Mouse (Mus musculus): ENCODE results near the gene Eif2ak1.

Eif2ak1 gene

DNA sequence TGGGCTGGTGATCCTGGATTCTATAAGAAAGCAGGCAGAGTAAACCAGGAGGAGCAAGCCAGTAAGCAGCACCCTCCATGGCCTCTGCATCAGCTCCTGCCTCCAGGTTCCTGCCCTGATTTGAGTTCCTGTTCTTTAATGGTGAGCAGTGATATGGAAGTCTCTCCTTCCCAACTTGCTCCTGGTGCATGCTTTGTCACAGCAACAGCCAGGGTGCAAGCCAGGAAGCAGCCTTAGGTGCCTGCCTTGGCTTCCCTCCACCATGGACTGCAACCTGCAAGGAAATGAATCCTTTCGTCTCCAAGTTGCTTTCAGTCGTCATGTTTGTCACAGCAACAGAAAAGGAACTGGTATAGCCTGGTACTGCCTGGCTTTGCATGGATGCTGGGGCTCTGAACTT is 3.0 kb upstream of the Eif2ak1 start:
- Histone ChIP-seq H3K9me3 (ENCODE audit: low read length) (no peaks in the 10 kb centered on the region), H3K36me3 (ENCODE audit: insufficient read depth, low read length) (no peaks in the 10 kb centered on the region), H3K27me3 (ENCODE audit: insufficient read depth, low read length) (no peaks in the 10 kb centered on the region), H3K4me1 (replicated peaks; ENCODE audit: low read depth, low read length) (peaks cover 12% of the 10 kb centered on the region), H3K4me3 (replicated peaks; ENCODE audit: low read length) (no peak overlapping the region)
- TF ChIP-seq POU5F1 (IDR thresholded peaks at IDR 0.05; ENCODE audit: borderline replicate concordance, low read length) (no peak), NANOG (IDR thresholded peaks at IDR 0.05; ENCODE audit: borderline replicate concordance, low read length) (no peak), CTCF (conservative IDR thresholded peaks at IDR 0.05; ENCODE audit: low read length) (no peak)

DNA sequence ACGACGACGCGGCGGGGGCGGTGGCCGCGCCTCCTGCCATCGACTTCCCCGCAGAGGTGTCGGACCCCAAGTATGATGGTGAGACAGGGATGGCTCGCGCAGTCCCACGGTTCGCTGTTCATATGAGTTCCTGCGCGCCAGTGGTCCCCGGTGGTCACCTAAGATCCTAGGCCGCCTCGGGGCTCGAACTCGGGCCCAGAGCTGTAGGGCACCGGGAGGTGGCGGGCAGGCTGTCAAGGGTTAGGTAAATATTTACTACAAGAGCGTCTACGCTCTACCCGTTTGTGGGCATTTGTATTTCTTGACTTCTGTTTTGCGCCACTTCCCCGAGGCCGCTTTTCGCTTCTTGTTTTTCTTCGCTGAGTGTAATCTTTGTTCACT is 333 bp downstream of the Eif2ak1 start:
- H3K9me3 ChIP-seq (ENCODE audit: low read length), result no peaks in the 10 kb centered on the region
- TF ChIP-seq POU5F1 (IDR thresholded peaks at IDR 0.05; ENCODE audit: borderline replicate concordance, low read length) (no peak), CTCF (conservative IDR thresholded peaks at IDR 0.05; ENCODE audit: low read length) (no peak), NANOG (IDR thresholded peaks at IDR 0.05; ENCODE audit: borderline replicate concordance, low read length) (no peak)
- H3K36me3 ChIP-seq (ENCODE audit: insufficient read depth, low read length), result no peaks in the 10 kb centered on the region
- no peaks in the 10 kb centered on the region for H3K27me3 ChIP-seq (ENCODE audit: insufficient read depth, low read length)
- H3K4me3 ChIP-seq (replicated peaks; ENCODE audit: low read length), result peak overlapping the region; percentile 95
- peaks cover 20% of the 10 kb centered on the region for H3K4me1 ChIP-seq (replicated peaks; ENCODE audit: low read depth, low read length)

DNA sequence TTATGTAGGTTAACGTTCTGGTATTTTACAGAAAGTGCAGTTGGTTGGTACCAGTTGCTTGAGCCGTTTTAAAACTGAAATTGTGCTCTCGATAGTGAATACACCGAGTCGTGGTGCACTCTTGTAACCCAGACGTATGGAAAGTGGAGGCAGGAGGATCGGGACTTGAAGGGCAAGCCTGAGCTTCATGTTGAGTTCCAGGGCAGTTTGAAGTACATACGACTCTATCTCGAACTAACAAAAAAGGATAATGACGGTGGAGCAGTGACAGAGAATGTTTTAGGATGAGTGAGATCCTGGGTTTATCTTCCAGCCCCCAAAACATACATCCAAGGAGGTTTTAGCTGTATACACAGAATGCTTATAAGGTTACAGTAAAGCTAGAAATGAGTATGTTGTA is 873 bp downstream of the Eif2ak1 start:
- Histone ChIP-seq H3K27me3 (ENCODE audit: insufficient read depth, low read length) (no peaks in the 10 kb centered on the region), H3K36me3 (ENCODE audit: insufficient read depth, low read length) (no peaks in the 10 kb centered on the region), H3K4me3 (replicated peaks; ENCODE audit: low read length) (peak overlapping the region; percentile 95), H3K9me3 (ENCODE audit: low read length) (no peaks in the 10 kb centered on the region), H3K4me1 (replicated peaks; ENCODE audit: low read depth, low read length) (peaks cover 20% of the 10 kb centered on the region)
- TF ChIP-seq POU5F1 (IDR thresholded peaks at IDR 0.05; ENCODE audit: borderline replicate concordance, low read length) (no peak), CTCF (conservative IDR thresholded peaks at IDR 0.05; ENCODE audit: low read length) (no peak), NANOG (IDR thresholded peaks at IDR 0.05; ENCODE audit: borderline replicate concordance, low read length) (no peak)

DNA sequence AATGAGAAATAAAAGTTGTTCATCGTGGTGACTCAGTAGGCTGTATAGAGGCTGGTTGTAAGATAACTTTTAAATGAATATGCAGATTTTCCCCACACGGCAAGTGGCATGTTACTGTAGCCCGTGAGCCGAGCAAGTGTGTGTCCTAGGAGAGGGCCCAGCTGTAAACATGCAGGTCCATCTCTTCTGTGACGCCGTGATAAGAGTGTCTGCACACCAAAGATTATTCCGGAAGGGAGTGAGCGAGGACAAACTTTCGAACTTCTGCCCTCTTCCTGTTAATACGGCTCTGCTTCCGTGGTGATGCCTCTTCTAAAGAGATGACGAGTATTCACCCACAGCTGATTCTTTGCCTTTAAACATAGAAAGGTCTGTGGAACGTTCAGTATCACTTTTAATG is 1.4 kb downstream of the Eif2ak1 start:
- peak overlapping the region; percentile 95; the same call in 1 of the 2 replicates for H3K4me3 ChIP-seq (replicated peaks; ENCODE audit: low read length)
- no peaks in the 10 kb centered on the region for H3K9me3 ChIP-seq (ENCODE audit: low read length)
- no peak for TF ChIP-seq NANOG (IDR thresholded peaks at IDR 0.05; ENCODE audit: borderline replicate concordance, low read length)
- TF ChIP-seq POU5F1 (IDR thresholded peaks at IDR 0.05; ENCODE audit: borderline replicate concordance, low read length), result no peak
- TF ChIP-seq CTCF (conservative IDR thresholded peaks at IDR 0.05; ENCODE audit: low read length), result no peak
- no peaks in the 10 kb centered on the region for H3K36me3 ChIP-seq (ENCODE audit: insufficient read depth, low read length)
- H3K27me3 ChIP-seq (ENCODE audit: insufficient read depth, low read length), result no peaks in the 10 kb centered on the region
- peaks cover 20% of the 10 kb centered on the region for H3K4me1 ChIP-seq (replicated peaks; ENCODE audit: low read depth, low read length)

DNA sequence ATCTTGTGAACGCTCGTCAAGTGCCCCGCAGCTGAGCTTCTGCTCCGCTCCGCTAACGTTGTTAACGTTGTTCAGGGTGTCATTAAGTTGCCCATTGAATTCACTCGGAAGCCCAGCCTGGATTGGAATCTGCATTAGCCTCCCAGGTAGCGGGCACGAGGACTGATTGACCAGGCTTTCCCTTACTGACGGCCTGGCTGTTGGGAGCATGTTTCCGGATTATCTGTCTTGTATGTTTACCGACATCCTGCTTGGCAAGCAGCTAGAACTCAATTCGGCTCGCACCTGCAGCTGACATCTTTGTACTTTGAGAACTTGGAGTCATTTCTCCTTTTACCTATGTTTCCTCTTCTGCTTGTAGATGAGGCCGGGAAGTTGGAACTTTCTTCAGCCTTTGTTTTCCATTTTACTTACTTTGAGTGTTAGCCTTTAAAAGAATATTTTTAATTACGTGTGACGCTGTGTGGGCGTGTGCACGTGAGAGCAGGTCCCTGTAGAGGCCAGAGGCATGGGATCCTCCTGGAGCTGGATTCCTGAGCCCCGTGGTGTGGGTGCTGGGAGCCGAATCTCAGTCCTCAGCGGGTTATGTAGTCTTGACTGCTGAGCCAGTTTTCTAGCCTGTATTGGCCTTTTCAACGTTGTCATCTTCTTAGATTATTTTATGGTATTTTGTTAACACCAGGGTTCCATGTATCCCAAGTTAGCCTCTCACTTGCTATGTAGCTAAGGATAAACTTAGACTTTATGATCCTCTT is 2.5 kb downstream of the Eif2ak1 start:
- no peaks in the 10 kb centered on the region for H3K36me3 ChIP-seq (ENCODE audit: insufficient read depth, low read length)
- no peaks in the 10 kb centered on the region for H3K9me3 ChIP-seq (ENCODE audit: low read length)
- TF ChIP-seq NANOG (IDR thresholded peaks at IDR 0.05; ENCODE audit: borderline replicate concordance, low read length), result no peak
- no peak for TF ChIP-seq POU5F1 (IDR thresholded peaks at IDR 0.05; ENCODE audit: borderline replicate concordance, low read length)
- TF ChIP-seq CTCF (conservative IDR thresholded peaks at IDR 0.05; ENCODE audit: low read length), result no peak

DNA sequence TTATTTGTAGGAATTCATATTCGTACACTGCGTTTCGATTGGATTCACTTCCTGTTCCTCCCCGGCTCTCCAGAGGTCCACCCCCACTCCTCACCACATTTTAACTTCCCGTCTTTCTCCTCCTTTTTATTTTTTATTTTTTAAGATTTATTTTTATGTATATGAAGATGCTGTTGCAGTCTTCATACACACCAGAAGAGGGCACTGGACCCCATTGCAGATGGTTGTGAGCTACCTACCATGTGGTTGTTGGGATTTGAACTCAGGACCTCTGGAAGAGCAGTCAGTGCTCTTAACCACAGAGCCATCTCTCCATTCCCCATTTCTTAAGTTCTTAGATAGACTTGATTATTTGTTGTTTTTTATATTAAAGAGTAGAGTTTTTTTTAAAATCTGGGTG is 3.2 kb downstream of the Eif2ak1 start:
- H3K36me3 ChIP-seq (ENCODE audit: insufficient read depth, low read length), result no peaks in the 10 kb centered on the region
- peaks cover 20% of the 10 kb centered on the region for H3K4me1 ChIP-seq (replicated peaks; ENCODE audit: low read depth, low read length)
- TF ChIP-seq CTCF (conservative IDR thresholded peaks at IDR 0.05; ENCODE audit: low read length) (0 out of 2 replicates have a peak, but pooled peaks have one; percentile 11), NANOG (IDR thresholded peaks at IDR 0.05; ENCODE audit: borderline replicate concordance, low read length) (no peak)
- no peaks in the 10 kb centered on the region for H3K9me3 ChIP-seq (ENCODE audit: low read length)
- H3K27me3 ChIP-seq (ENCODE audit: insufficient read depth, low read length), result no peaks in the 10 kb centered on the region
- no peak overlapping the region for H3K4me3 ChIP-seq (replicated peaks; ENCODE audit: low read length)

More for the DNA sequence above, 2.5 kb downstream of the Eif2ak1 start:
- Histone ChIP-seq H3K4me3 (replicated peaks; ENCODE audit: low read length) (no peak overlapping the region), H3K27me3 (ENCODE audit: insufficient read depth, low read length) (no peaks in the 10 kb centered on the region), H3K4me1 (replicated peaks; ENCODE audit: low read depth, low read length) (peaks cover 20% of the 10 kb centered on the region)

DNA sequence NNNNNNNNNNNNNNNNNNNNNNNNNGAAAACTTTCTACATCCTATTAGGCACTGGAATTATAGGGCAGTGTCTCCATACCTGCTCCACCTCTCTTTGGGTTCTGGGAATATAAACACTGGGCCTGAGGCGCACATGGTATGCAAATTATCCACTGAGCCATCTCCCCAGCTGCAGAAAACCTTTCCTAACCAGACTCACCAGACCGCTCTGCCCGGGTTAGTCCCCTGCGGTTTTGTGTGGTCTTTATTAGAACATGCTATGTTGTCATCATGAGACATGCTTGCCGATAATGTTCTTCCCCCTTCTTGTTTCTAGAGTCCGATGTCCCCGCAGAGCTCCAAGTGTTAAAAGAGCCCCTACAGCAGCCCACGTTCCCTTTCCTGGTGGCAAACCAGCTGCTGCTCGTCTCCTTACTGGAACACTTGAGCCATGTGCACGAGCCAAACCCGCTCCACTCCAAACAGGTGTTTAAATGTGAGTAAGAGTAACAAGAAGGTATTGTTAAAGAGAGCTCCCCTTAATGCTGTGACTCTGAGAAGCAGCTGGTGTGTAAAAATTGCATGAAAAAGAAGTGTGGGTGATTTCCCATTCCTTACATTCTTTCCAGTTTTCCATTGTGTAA is 54.1 kb downstream of the Eif2ak1 start:
- Histone ChIP-seq H3K4me3 (replicated peaks; ENCODE audit: low read length) (no peak overlapping the region), H3K36me3 (ENCODE audit: insufficient read depth, low read length) (peaks cover 47% of the 10 kb centered on the region), H3K27me3 (ENCODE audit: insufficient read depth, low read length) (no peaks in the 10 kb centered on the region), H3K4me1 (replicated peaks; ENCODE audit: low read depth, low read length) (peaks cover 20% of the 10 kb centered on the region), H3K9me3 (ENCODE audit: low read length) (no peaks in the 10 kb centered on the region)
- no peak for TF ChIP-seq NANOG (IDR thresholded peaks at IDR 0.05; ENCODE audit: borderline replicate concordance, low read length)
- no peak for TF ChIP-seq CTCF (conservative IDR thresholded peaks at IDR 0.05; ENCODE audit: low read length)
- no peak for TF ChIP-seq POU5F1 (IDR thresholded peaks at IDR 0.05; ENCODE audit: borderline replicate concordance, low read length)

DNA sequence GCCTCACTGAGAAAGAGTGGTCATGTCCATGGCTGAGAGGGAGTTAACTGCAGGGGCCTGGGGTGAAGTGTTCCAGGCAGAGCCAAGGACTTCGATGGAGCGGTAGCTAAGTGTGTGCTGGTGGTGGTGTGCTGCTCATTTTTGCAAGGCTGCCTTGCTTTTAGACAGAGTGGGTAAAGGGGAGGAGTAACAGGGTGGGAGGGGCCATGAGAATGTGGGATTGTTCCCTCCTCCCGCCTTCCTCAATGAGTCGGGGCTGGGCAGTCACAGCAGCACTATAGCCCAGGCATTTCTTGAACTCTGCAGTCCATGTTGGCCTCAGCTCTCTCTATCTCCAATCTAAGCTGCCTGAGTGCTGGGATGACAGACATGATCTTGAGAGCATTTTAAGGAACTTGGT is 57.0 kb downstream of the Eif2ak1 start:
- H3K36me3 ChIP-seq (ENCODE audit: insufficient read depth, low read length), result peaks cover 75% of the 10 kb centered on the region
- no peak for TF ChIP-seq POU5F1 (IDR thresholded peaks at IDR 0.05; ENCODE audit: borderline replicate concordance, low read length)
- no peak for TF ChIP-seq NANOG (IDR thresholded peaks at IDR 0.05; ENCODE audit: borderline replicate concordance, low read length)
- no peak for TF ChIP-seq CTCF (conservative IDR thresholded peaks at IDR 0.05; ENCODE audit: low read length)
- no peak overlapping the region for H3K4me3 ChIP-seq (replicated peaks; ENCODE audit: low read length)
- no peaks in the 10 kb centered on the region for H3K9me3 ChIP-seq (ENCODE audit: low read length)
- H3K4me1 ChIP-seq (replicated peaks; ENCODE audit: low read depth, low read length), result peaks cover 24% of the 10 kb centered on the region
- no peaks in the 10 kb centered on the region for H3K27me3 ChIP-seq (ENCODE audit: insufficient read depth, low read length)
